Mouse (Mus musculus): ENCODE data around the gene Mllt6. TPM values are rescaled to one million over a fixed set of nuclear protein-coding genes. Genes with fewer than 3 reads are reported as not detected.
A peak's percentile ranks its signal among the peaks of the same experiment; 100 is the strongest.

The Mllt6 gene
- polyA plus RNA-seq, 1 experiment, result 15.5 TPM

- no peak for TF ChIP-seq E2F4 (IDR thresholded peaks at IDR 0.05; ENCODE audit: insufficient read depth)
- no peak for TF ChIP-seq CEBPB (IDR thresholded peaks at IDR 0.05; ENCODE audit: insufficient read depth, poor library complexity, severe bottlenecking)
- TF ChIP-seq TCF3 (IDR thresholded peaks at IDR 0.05; ENCODE audit: insufficient read length, low read depth), result no peak
- TF ChIP-seq SRF (IDR thresholded peaks at IDR 0.05; ENCODE audit: control insufficient read depth, insufficient read length, low read depth), result no peak
- TF ChIP-seq MAX (IDR thresholded peaks at IDR 0.05; ENCODE audit: low read depth), result no peak
- no peak for TF ChIP-seq REST (IDR thresholded peaks at IDR 0.05; ENCODE audit: insufficient read depth, insufficient read length)
- TF ChIP-seq MYOD1 (IDR thresholded peaks at IDR 0.05; ENCODE audit: control insufficient read depth in 1 of 3, insufficient read length in 2 of 3, low read depth in 2 of 3), result no peak
- TF ChIP-seq POLR2A (IDR thresholded peaks at IDR 0.05; ENCODE audit: insufficient read length, low read depth), result no peak
- no peak for TF ChIP-seq POLR2AphosphoS2 (IDR thresholded peaks at IDR 0.05; ENCODE audit: insufficient read length, low read depth)
- no peak for TF ChIP-seq USF1 (IDR thresholded peaks at IDR 0.05; ENCODE audit: low read depth)
- no peak for TF ChIP-seq TCF12 (IDR thresholded peaks at IDR 0.05; ENCODE audit: insufficient read depth, poor library complexity, severe bottlenecking)
- TF ChIP-seq MYOG (IDR thresholded peaks at IDR 0.05; ENCODE audit: control insufficient read depth in 1 of 3, insufficient read depth in 1 of 3, insufficient read length in 2 of 3, low read depth in 2 of 3), result no peak
- H3K79me2 ChIP-seq (ENCODE audit: control insufficient read depth, insufficient read depth), result no peaks in the 10 kb centered on the region
- H3K4me2 ChIP-seq (ENCODE audit: low read depth), result no peak overlapping the region
- H3K4me3 ChIP-seq, result no peak overlapping the region
- H3K36me3 ChIP-seq (ENCODE audit: control insufficient read depth, insufficient read depth), result no peaks in the 10 kb centered on the region
- H3ac ChIP-seq (ENCODE audit: control insufficient read depth, insufficient read length), result no peak overlapping the region
- H3K27me3 ChIP-seq (ENCODE audit: control insufficient read depth, insufficient read depth, insufficient read length), result peaks cover 20% of the 10 kb centered on the region
Observed at GRCm38 (mm10) chr11:97627556-97628302, 35.5 kb upstream of the Mllt6 start.

- Histone ChIP-seq H3K79me2 (ENCODE audit: control insufficient read depth, insufficient read depth) (no peaks in the 10 kb centered on the region), H3ac (ENCODE audit: control insufficient read depth, insufficient read length) (no peak overlapping the region), H3K27me3 (ENCODE audit: control insufficient read depth, insufficient read depth, insufficient read length) (peaks cover 20% of the 10 kb centered on the region), H3K4me2 (ENCODE audit: low read depth) (no peak overlapping the region), H3K4me3 (no peak overlapping the region), H3K36me3 (ENCODE audit: control insufficient read depth, insufficient read depth) (no peaks in the 10 kb centered on the region)
- TF ChIP-seq POLR2A (IDR thresholded peaks at IDR 0.05; ENCODE audit: insufficient read length, low read depth) (no peak), POLR2AphosphoS2 (IDR thresholded peaks at IDR 0.05; ENCODE audit: insufficient read length, low read depth) (no peak), MYOD1 (IDR thresholded peaks at IDR 0.05; ENCODE audit: control insufficient read depth in 1 of 3, insufficient read length in 2 of 3, low read depth in 2 of 3) (no peak), CEBPB (IDR thresholded peaks at IDR 0.05; ENCODE audit: insufficient read depth, poor library complexity, severe bottlenecking) (no peak), TCF3 (IDR thresholded peaks at IDR 0.05; ENCODE audit: insufficient read length, low read depth) (no peak), MAX (IDR thresholded peaks at IDR 0.05; ENCODE audit: low read depth) (no peak), USF1 (IDR thresholded peaks at IDR 0.05; ENCODE audit: low read depth) (no peak), E2F4 (IDR thresholded peaks at IDR 0.05; ENCODE audit: insufficient read depth) (no peak), REST (IDR thresholded peaks at IDR 0.05; ENCODE audit: insufficient read depth, insufficient read length) (no peak), MYOG (IDR thresholded peaks at IDR 0.05; ENCODE audit: control insufficient read depth in 1 of 3, insufficient read depth in 1 of 3, insufficient read length in 2 of 3, low read depth in 2 of 3) (no peak), TCF12 (IDR thresholded peaks at IDR 0.05; ENCODE audit: insufficient read depth, poor library complexity, severe bottlenecking) (no peak), SRF (IDR thresholded peaks at IDR 0.05; ENCODE audit: control insufficient read depth, insufficient read length, low read depth) (no peak)
Observed at GRCm38 (mm10) chr11:97628303-97628567, 35.0 kb upstream of the Mllt6 start.

GRCm38 (mm10) chr11:97628568-97629518 lies 34.4 kb upstream of the Mllt6 start:
- Histone ChIP-seq H3K36me3 (ENCODE audit: control insufficient read depth, insufficient read depth) (no peaks in the 10 kb centered on the region), H3K4me2 (ENCODE audit: low read depth) (peak overlapping the region; percentile 95), H3K27me3 (ENCODE audit: control insufficient read depth, insufficient read depth, insufficient read length) (peaks cover 20% of the 10 kb centered on the region), H3ac (ENCODE audit: control insufficient read depth, insufficient read length) (peak overlapping the region; percentile 19), H3K79me2 (ENCODE audit: control insufficient read depth, insufficient read depth) (no peaks in the 10 kb centered on the region), H3K4me3 (no peak overlapping the region)
- TF ChIP-seq POLR2AphosphoS2 (IDR thresholded peaks at IDR 0.05; ENCODE audit: insufficient read length, low read depth) (no peak), TCF3 (IDR thresholded peaks at IDR 0.05; ENCODE audit: insufficient read length, low read depth) (no peak), MYOD1 (IDR thresholded peaks at IDR 0.05; ENCODE audit: control insufficient read depth in 1 of 3, insufficient read length in 2 of 3, low read depth in 2 of 3) (no peak), CEBPB (IDR thresholded peaks at IDR 0.05; ENCODE audit: insufficient read depth, poor library complexity, severe bottlenecking) (no peak), TCF12 (IDR thresholded peaks at IDR 0.05; ENCODE audit: insufficient read depth, poor library complexity, severe bottlenecking) (no peak), POLR2A (IDR thresholded peaks at IDR 0.05; ENCODE audit: insufficient read length, low read depth) (no peak), MYOG (IDR thresholded peaks at IDR 0.05; ENCODE audit: control insufficient read depth in 1 of 3, insufficient read depth in 1 of 3, insufficient read length in 2 of 3, low read depth in 2 of 3) (no peak), SRF (IDR thresholded peaks at IDR 0.05; ENCODE audit: control insufficient read depth, insufficient read length, low read depth) (no peak), USF1 (IDR thresholded peaks at IDR 0.05; ENCODE audit: low read depth) (no peak), E2F4 (IDR thresholded peaks at IDR 0.05; ENCODE audit: insufficient read depth) (no peak)

- no peak for TF ChIP-seq MYOG (IDR thresholded peaks at IDR 0.05; ENCODE audit: control insufficient read depth in 1 of 3, insufficient read depth in 1 of 3, insufficient read length in 2 of 3, low read depth in 2 of 3)
- TF ChIP-seq POLR2A (IDR thresholded peaks at IDR 0.05; ENCODE audit: insufficient read length, low read depth), result peak; percentile 57
- TF ChIP-seq TCF3 (IDR thresholded peaks at IDR 0.05; ENCODE audit: insufficient read length, low read depth), result no peak
- no peak for TF ChIP-seq REST (IDR thresholded peaks at IDR 0.05; ENCODE audit: insufficient read depth, insufficient read length)
- TF ChIP-seq SRF (IDR thresholded peaks at IDR 0.05; ENCODE audit: control insufficient read depth, insufficient read length, low read depth), result no peak
- no peak for TF ChIP-seq POLR2AphosphoS2 (IDR thresholded peaks at IDR 0.05; ENCODE audit: insufficient read length, low read depth)
- TF ChIP-seq CEBPB (IDR thresholded peaks at IDR 0.05; ENCODE audit: insufficient read depth, poor library complexity, severe bottlenecking), result no peak
- TF ChIP-seq TCF12 (IDR thresholded peaks at IDR 0.05; ENCODE audit: insufficient read depth, poor library complexity, severe bottlenecking), result no peak
- TF ChIP-seq USF1 (IDR thresholded peaks at IDR 0.05; ENCODE audit: low read depth), result no peak
- TF ChIP-seq MYOD1 (IDR thresholded peaks at IDR 0.05; ENCODE audit: control insufficient read depth in 1 of 3, insufficient read length in 2 of 3, low read depth in 2 of 3), result no peak
- peak; percentile 64 for TF ChIP-seq MAX (IDR thresholded peaks at IDR 0.05; ENCODE audit: low read depth)
- TF ChIP-seq E2F4 (IDR thresholded peaks at IDR 0.05; ENCODE audit: insufficient read depth), result no peak
- no peaks in the 10 kb centered on the region for H3K36me3 ChIP-seq (ENCODE audit: control insufficient read depth, insufficient read depth)
- H3K4me3 ChIP-seq, result no peak within 1 kb of the TSS
- peak within 1 kb of the TSS; percentile 95 for H3K4me2 ChIP-seq (ENCODE audit: low read depth)
- H3ac ChIP-seq (ENCODE audit: control insufficient read depth, insufficient read length), result peak within 1 kb of the TSS; percentile 19
- peaks cover 20% of the 10 kb centered on the region for H3K27me3 ChIP-seq (ENCODE audit: control insufficient read depth, insufficient read depth, insufficient read length)
- no peaks in the 10 kb centered on the region for H3K79me2 ChIP-seq (ENCODE audit: control insufficient read depth, insufficient read depth)
Observed at GRCm38 (mm10) chr11:97629576-97629975, 33.6 kb upstream of the Mllt6 start, which contains the start of gene Epop. Gene Epop (minus strand): TSS chr11:97629702.
